ENCODE assay signal across 8 mouse cellular contexts in genomic region chr11:19925149-19925975, GRCm38 (mm10). TPM values are rescaled to one million over a fixed set of nuclear protein-coding genes. Genes with fewer than 3 reads are reported as not detected.
A peak's percentile ranks its signal among the peaks of the same experiment; 100 is the strongest.
DNase-seq lines count a peak whose midpoint lies in the region; ATAC-seq and TF ChIP-seq lines count a peak whose summit lies in the region.

No protein-coding gene starts in this region.

- DNase-seq in CD8-positive naive resting alpha-beta T cell, adult 2 months (ENCODE audit: low read depth in 2 of 2, low spot score in 2 of 2), result peak; percentile 59 to 70
- peak; percentile 84 for DNase-seq in kidney, postnatal 14 days
- peak; percentile 81 for DNase-seq in stomach, postnatal 0 days (ENCODE audit: low spot score)

- H3K27ac ChIP-seq in brown adipose tissue, adult 24 weeks (replicated peaks; ENCODE audit: low read depth, low read length), result peak overlapping the region; percentile 88
- H3K27ac ChIP-seq in heart, embryonic 14.5 days (replicated peaks in 1 of 2; ENCODE audit: control insufficient read depth in 1 of 2, insufficient read depth in 1 of 2, low read depth in 2 of 2, low read length in 2 of 2), result peak overlapping the region; percentile 79 to 94
- H3K27ac ChIP-seq in liver, embryonic 16.5 days (ENCODE audit: low read length), result peak overlapping the region; percentile 91
- H3K27ac ChIP-seq in neural tube, embryonic 12.5 days, result peak overlapping the region; percentile 83
- H3K27ac ChIP-seq in stomach, postnatal 0 days (replicated peaks), result peak overlapping the region; percentile 97

- TF ChIP-seq EP300 in stomach, postnatal 0 days (optimal IDR thresholded peaks at IDR 0.05), result no peak

- peak overlapping the region; percentile 97 for H3K4me3 ChIP-seq in brown adipose tissue, adult 24 weeks (ENCODE audit: insufficient read depth, low read depth, low read length)
- H3K4me3 ChIP-seq in heart, embryonic 14.5 days (ENCODE audit: control insufficient read depth in 1 of 2, insufficient read depth in 1 of 2, low read depth in 1 of 2, low read length in 2 of 2), result peak overlapping the region; percentile 78 to 87
- peak overlapping the region; percentile 77 for H3K4me3 ChIP-seq in liver, embryonic 16.5 days (ENCODE audit: low read depth, low read length)
- H3K4me3 ChIP-seq in neural tube, embryonic 12.5 days, result peak overlapping the region; percentile 89
- peak overlapping the region; percentile 95 for H3K4me3 ChIP-seq in stomach, postnatal 0 days (ENCODE audit: low read depth, low read length)

- H3K4me1 ChIP-seq in brown adipose tissue, adult 24 weeks (ENCODE audit: control insufficient read depth, insufficient read depth, insufficient read length, low read length), result peaks cover 9% of the 10 kb centered on the region; the same call in 1 of the 2 replicates
- peaks cover 7 to 14% of the 10 kb centered on the region in 2 experiments for H3K4me1 ChIP-seq in heart, embryonic 14.5 days (ENCODE audit: control insufficient read depth in 2 of 2, insufficient read depth in 2 of 2, low read length in 2 of 2)
- peaks cover 32% of the 10 kb centered on the region for H3K4me1 ChIP-seq in liver, embryonic 16.5 days (ENCODE audit: control insufficient read depth, low read depth, low read length)
- H3K4me1 ChIP-seq in neural tube, embryonic 12.5 days, result peaks cover 17% of the 10 kb centered on the region
- H3K4me1 ChIP-seq in stomach, postnatal 0 days (replicated peaks; ENCODE audit: control insufficient read depth, insufficient read depth), result 0 out of 2 replicates have a peak, but pooled peaks cover 4% of the 10 kb centered on the region

- TF ChIP-seq CTCF in stomach, postnatal 0 days (IDR thresholded peaks at IDR 0.05; ENCODE audit: low read depth), result no peak

- H3K4me2 ChIP-seq in heart, embryonic 14.5 days (ENCODE audit: low read length), result peak overlapping the region; percentile 91
- peak overlapping the region; percentile 91 for H3K4me2 ChIP-seq in liver, embryonic 16.5 days (ENCODE audit: low read depth, low read length)
- H3K4me2 ChIP-seq in neural tube, embryonic 12.5 days (replicated peaks), result peak overlapping the region; percentile 73
- H3K4me2 ChIP-seq in stomach, postnatal 0 days (replicated peaks; ENCODE audit: low read depth), result peak overlapping the region; percentile 88

- no peaks in the 10 kb centered on the region for H3K9me3 ChIP-seq in heart, embryonic 14.5 days (ENCODE audit: control insufficient read depth, low read length)
- H3K9me3 ChIP-seq in liver, embryonic 16.5 days (replicated peaks; ENCODE audit: control insufficient read depth, low read length), result no peaks in the 10 kb centered on the region
- H3K9me3 ChIP-seq in neural tube, embryonic 12.5 days, result no peaks in the 10 kb centered on the region
- no peaks in the 10 kb centered on the region for H3K9me3 ChIP-seq in stomach, postnatal 0 days (ENCODE audit: control insufficient read depth, low read length)

- under 1% methylated on average over 66 of the region's 75 CpGs for WGBS in heart, embryonic 14.5 days
- under 1% methylated on average over 74 of the region's 75 CpGs for WGBS in liver, embryonic 16.5 days (ENCODE audit: insufficient replicate concordance)
- 1% methylated on average over 74 of the region's 75 CpGs for WGBS in neural tube, embryonic 12.5 days
- 1% methylated on average over 74 of the region's 75 CpGs for WGBS in stomach, postnatal 0 days

- H3K27me3 ChIP-seq in heart, embryonic 14.5 days (ENCODE audit: control insufficient read depth, insufficient read depth, low read length), result no peaks in the 10 kb centered on the region
- no peaks in the 10 kb centered on the region for H3K27me3 ChIP-seq in liver, embryonic 16.5 days (ENCODE audit: control insufficient read depth, insufficient read depth, low read depth, low read length)
- no peaks in the 10 kb centered on the region for H3K27me3 ChIP-seq in neural tube, embryonic 12.5 days (replicated peaks)
- no peaks in the 10 kb centered on the region for H3K27me3 ChIP-seq in stomach, postnatal 0 days (ENCODE audit: control insufficient read depth, insufficient read depth, low read length)

- H3K36me3 ChIP-seq in heart, embryonic 14.5 days (ENCODE audit: control insufficient read depth, insufficient read depth, low read length), result no peaks in the 10 kb centered on the region
- H3K36me3 ChIP-seq in liver, embryonic 16.5 days (ENCODE audit: control insufficient read depth, insufficient read depth), result no peaks in the 10 kb centered on the region
- no peaks in the 10 kb centered on the region for H3K36me3 ChIP-seq in neural tube, embryonic 12.5 days
- no peaks in the 10 kb centered on the region for H3K36me3 ChIP-seq in stomach, postnatal 0 days (ENCODE audit: control insufficient read depth, insufficient read depth, low read length)

- peak; percentile 76 for ATAC-seq in erythroid progenitor cell, adult 5-6 weeks (replicated peaks; ENCODE audit: low FRiP score, poor library complexity, severe bottlenecking)
- ATAC-seq in heart, embryonic 14.5 days (ENCODE audit: insufficient number of reproducible peaks, insufficient read depth, low FRiP score, low read depth), result peak; percentile 36
- ATAC-seq in liver, embryonic 16.5 days (ENCODE audit: low read depth), result peak; percentile 64
- peak; percentile 74 for ATAC-seq in neural tube, embryonic 12.5 days (ENCODE audit: low FRiP score, low read depth)
- ATAC-seq in stomach, postnatal 0 days (ENCODE audit: low FRiP score, low TSS enrichment), result peak; percentile 50

- H3K9ac ChIP-seq in heart, embryonic 14.5 days (ENCODE audit: low read length), result peak overlapping the region; percentile 90
- peak overlapping the region; percentile 74 for H3K9ac ChIP-seq in liver, embryonic 16.5 days (ENCODE audit: low read depth, low read length)
- H3K9ac ChIP-seq in neural tube, embryonic 12.5 days, result peak overlapping the region; percentile 91
- H3K9ac ChIP-seq in stomach, postnatal 0 days (ENCODE audit: low read length), result peak overlapping the region; percentile 96

RNA-seq across cellular contexts. Expression of gene Spred2, which starts 1.2 kb away (rescaled TPM):
- 8.4 and 10.2 TPM in 2 replicates for polyA plus RNA-seq in brown adipose tissue, adult 24 weeks (2012; ENCODE audit: insufficient read depth, insufficient read length, missing spikeins)
- 4.0 and 10.5 TPM in 2 replicates for total RNA-seq in erythroid progenitor cell, adult 5-6 weeks (2015; ENCODE audit: low replicate concordance)
- total RNA-seq in erythroid progenitor cell, adult 5-6 weeks (2017; ENCODE audit: low replicate concordance), result 1.0 and 1.6 TPM in 2 replicates
- polyA plus RNA-seq in heart, embryonic 14.5 days (2014; fragmentation: Nextera tagmentation; extraction: Ambion mirVana), result 4.1 and 4.9 TPM in 2 replicates
- polyA plus RNA-seq in liver, embryonic 16.5 days (2015; fragmentation: Nextera tagmentation; extraction: Ambion mirVana), result 0.98 and 1.3 TPM in 2 replicates
- polyA plus RNA-seq in neural tube, embryonic 12.5 days (2016; fragmentation: Nextera tagmentation; extraction: Ambion mirVana), result 5.5 and 5.7 TPM in 2 replicates
- polyA plus RNA-seq in stomach, postnatal 0 days (2015; fragmentation: Nextera tagmentation; extraction: Ambion mirVana), result 3.5 and 3.6 TPM in 2 replicates

Comparison
In these comparisons a context has a peak if more than half of its experiments do, and no peak if none do; other contexts are left out.
1. Peak in every context shown above with its lines: DNase-seq, ATAC-seq, H3K4me3 ChIP-seq and H3K27ac ChIP-seq.